Mouse (Mus musculus) hindbrain, embryonic 16.5 days (tissue): ENCODE results near the gene Runx2. TPM values are rescaled to one million over a fixed set of nuclear protein-coding genes. Genes with fewer than 3 reads are reported as not detected.

Source experiments
- ATAC-seq: fragments of 200-750 bp; cut with Nextera tagmentation; 2 replicates; pipeline ENCODE4 v1.8.0; 2017; ENCODE audit warnings: moderate TSS enrichment, moderate library complexity
- H3K27ac ChIP-seq: fragments of 300-500 bp; sonication (generic); 2 replicates; pipeline ENCODE4 v1.5.1; 2014; ENCODE audit warnings: low read depth, mild to moderate bottlenecking, control low read depth, low read length, moderate library complexity
- H3K27me3 ChIP-seq: fragments of 300-500 bp; sonication (generic); replicated peaks from 2 replicates; pipeline ENCODE4 v1.6.1; 2014; ENCODE audit warnings: low read length; ENCODE audit not compliant: control insufficient read depth, insufficient read depth
- H3K36me3 ChIP-seq: fragments of 300-500 bp; sonication (generic); 2 replicates; pipeline ENCODE4 v1.6.1; 2014; ENCODE audit warnings: mild to moderate bottlenecking, low read length, moderate library complexity, mixed read lengths; ENCODE audit not compliant: control insufficient read depth, insufficient read depth
- H3K4me1 ChIP-seq: fragments of 300-500 bp; sonication (generic); 2 replicates; pipeline ENCODE4 v1.6.1; 2014; ENCODE audit warnings: low read depth, low read length; ENCODE audit not compliant: control insufficient read depth, insufficient read depth
- H3K4me2 ChIP-seq: fragments of 300-500 bp; sonication (generic); 2 replicates; pipeline ENCODE4 v1.6.1; 2014; ENCODE audit warnings: mild to moderate bottlenecking, low read length, control low read depth, moderate library complexity
- H3K4me3 ChIP-seq: fragments of 300-500 bp; sonication (generic); 2 replicates; pipeline ENCODE4 v1.5.1; 2014; ENCODE audit warnings: mild to moderate bottlenecking, low read length, control low read depth, moderate library complexity
- H3K9ac ChIP-seq: fragments of 300-500 bp; sonication (generic); 2 replicates; pipeline ENCODE4 v1.6.1; 2014; ENCODE audit warnings: low read depth, mild to moderate bottlenecking, control low read depth, low read length, moderate library complexity
- H3K9me3 ChIP-seq: fragments of 300-500 bp; sonication (generic); 2 replicates; pipeline ENCODE4 v1.6.1; 2014; ENCODE audit warnings: mild to moderate bottlenecking, low read length, moderate library complexity; ENCODE audit not compliant: control insufficient read depth
- WGBS: fragments of 180-500 bp; shearing (Covaris S2); extraction: QIAGEN DNeasy Blood & Tissue Kit; methylation state at CpG from one replicate; pipeline ENCODE4 v1.1.7; 2014; 5-methylcytosine and 5-hydroxymethylcytosine counted together
- polyA plus RNA-seq: library from polyadenylated mRNA; unstranded; fragments of >200 nt; fragmentation: Nextera tagmentation; extraction: Ambion mirVana; gene quantifications from 2 replicates; pipeline ENCODE4 v1.2.1, GENCODE M21; 2015

Gene Runx2
- polyA plus RNA-seq, 1 experiment from 2014 or later = 0.31 TPM

DNA sequence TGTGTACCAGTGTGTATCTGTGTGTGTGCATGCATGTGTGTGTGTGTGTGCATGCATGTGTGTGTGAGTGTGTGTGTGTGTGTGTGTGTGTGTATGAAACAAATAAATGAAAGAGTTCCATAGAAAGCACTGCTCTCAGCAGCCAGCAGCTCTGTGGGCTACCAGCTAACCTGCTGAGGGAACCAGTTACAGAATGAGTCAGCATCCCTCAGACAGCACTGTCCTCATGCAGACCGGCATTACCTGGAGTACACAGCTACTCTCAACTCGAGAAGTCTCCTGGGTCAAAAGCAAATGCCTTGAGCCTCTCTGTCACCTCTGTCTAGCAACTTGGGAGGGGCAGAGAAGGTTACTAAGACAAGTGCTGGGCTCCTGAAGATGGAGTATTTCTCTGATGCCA, 86.1 kb downstream of the Runx2 start:
- 40% methylated on average over 2 of the region's 2 CpGs for WGBS
- Histone ChIP-seq H3K4me2 (no peak overlapping the region), H3K27ac (no peak overlapping the region), H3K36me3 (no peaks in the 10 kb centered on the region), H3K9ac (no peak overlapping the region), H3K9me3 (no peaks in the 10 kb centered on the region), H3K27me3 (peaks cover 7% of the 10 kb centered on the region), H3K4me1 (no peaks in the 10 kb centered on the region), H3K4me3 (no peak overlapping the region)
- ATAC-seq = no peak

DNA sequence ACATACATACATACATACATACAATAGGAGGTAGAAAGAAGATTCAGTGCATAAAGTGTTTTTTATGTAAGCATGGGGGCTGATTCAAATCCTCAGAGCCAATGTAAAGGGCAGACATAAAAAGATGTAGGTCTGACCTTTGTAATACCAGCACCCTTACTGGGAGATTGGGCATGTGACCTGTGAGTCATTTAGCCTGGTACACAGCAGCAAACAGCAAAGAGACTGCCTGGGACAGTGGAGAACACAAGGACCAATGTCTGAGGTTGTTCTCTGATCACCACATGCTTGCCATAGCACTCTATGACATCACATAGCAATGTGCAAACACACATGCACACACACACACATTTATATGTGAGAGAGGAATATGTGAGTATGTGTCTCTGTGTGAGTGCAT, 86.9 kb downstream of the Runx2 start:
- Histone ChIP-seq H3K4me2 (no peak overlapping the region), H3K4me3 (no peak overlapping the region), H3K9ac (no peak overlapping the region), H3K4me1 (no peaks in the 10 kb centered on the region), H3K9me3 (no peaks in the 10 kb centered on the region), H3K27me3 (peaks cover 7% of the 10 kb centered on the region), H3K36me3 (no peaks in the 10 kb centered on the region), H3K27ac (no peak overlapping the region)
- ATAC-seq = no peak

DNA sequence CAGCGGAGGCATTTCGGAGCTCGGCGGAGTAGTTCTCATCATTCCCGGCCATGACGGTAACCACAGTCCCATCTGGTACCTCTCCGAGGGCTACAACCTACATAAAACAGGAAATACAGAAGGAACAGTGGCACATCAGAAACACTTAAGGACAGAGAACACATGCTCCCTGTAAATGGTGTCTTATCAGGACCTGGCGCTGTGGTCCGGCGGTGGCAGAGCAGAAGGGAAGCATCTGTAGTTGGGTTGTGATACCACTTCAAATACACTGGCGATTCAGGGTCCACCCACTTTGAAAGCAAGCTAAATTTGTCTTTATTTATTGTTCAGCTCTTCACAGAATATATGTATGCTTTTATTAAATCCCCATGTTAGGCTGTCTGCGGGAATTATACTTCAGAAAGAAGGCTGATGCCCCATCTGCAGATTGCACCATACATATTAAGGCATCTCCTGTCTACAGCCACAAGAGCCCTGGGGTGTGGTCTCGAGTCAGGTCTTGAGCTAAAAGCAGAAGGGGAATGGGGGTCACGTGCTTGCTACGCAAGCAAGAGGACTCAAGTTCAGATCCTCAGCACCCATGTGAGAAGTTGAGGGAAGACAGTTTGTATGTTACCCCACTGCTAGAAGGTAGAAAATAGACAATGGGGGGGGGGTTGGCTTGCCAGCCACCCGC, 89.7 kb downstream of the Runx2 start:
- Histone ChIP-seq H3K36me3 (no peaks in the 10 kb centered on the region), H3K27me3 (no peaks in the 10 kb centered on the region; the same call in 1 of the 2 replicates), H3K9me3 (no peaks in the 10 kb centered on the region), H3K4me3 (no peak overlapping the region), H3K9ac (no peak overlapping the region), H3K4me2 (no peak overlapping the region), H3K4me1 (no peaks in the 10 kb centered on the region), H3K27ac (no peak overlapping the region)
- ATAC-seq = no peak
- whole genome bisulfite sequencing = 93% methylated on average over 16 of the region's 16 CpGs

DNA sequence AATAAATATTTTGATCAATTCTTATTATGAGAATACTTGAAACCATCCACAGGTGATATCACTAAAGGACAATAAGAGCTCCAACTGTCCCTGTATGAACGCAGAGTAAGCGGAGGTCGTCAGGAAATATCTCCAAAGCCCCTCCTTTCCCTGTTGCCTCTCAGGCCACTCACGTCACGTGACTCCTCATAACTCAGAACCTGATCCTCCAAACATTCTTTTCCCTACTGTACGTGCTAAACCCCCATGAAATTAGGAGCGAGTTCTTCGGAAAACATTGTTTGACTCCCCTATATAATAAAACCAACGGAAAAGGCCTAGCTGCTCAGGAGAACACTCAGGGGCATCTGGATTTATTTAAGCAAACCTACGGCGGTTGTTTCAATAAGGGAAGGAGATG, 90.3 kb downstream of the Runx2 start:
- ATAC-seq = no peak
- Histone ChIP-seq H3K4me2 (no peak overlapping the region), H3K9me3 (no peaks in the 10 kb centered on the region), H3K36me3 (no peaks in the 10 kb centered on the region), H3K27me3 (no peaks in the 10 kb centered on the region; the same call in 1 of the 2 replicates), H3K9ac (no peak overlapping the region), H3K4me1 (no peaks in the 10 kb centered on the region), H3K27ac (no peak overlapping the region), H3K4me3 (no peak overlapping the region)
- WGBS = 89% methylated on average over 11 of the region's 11 CpGs

DNA sequence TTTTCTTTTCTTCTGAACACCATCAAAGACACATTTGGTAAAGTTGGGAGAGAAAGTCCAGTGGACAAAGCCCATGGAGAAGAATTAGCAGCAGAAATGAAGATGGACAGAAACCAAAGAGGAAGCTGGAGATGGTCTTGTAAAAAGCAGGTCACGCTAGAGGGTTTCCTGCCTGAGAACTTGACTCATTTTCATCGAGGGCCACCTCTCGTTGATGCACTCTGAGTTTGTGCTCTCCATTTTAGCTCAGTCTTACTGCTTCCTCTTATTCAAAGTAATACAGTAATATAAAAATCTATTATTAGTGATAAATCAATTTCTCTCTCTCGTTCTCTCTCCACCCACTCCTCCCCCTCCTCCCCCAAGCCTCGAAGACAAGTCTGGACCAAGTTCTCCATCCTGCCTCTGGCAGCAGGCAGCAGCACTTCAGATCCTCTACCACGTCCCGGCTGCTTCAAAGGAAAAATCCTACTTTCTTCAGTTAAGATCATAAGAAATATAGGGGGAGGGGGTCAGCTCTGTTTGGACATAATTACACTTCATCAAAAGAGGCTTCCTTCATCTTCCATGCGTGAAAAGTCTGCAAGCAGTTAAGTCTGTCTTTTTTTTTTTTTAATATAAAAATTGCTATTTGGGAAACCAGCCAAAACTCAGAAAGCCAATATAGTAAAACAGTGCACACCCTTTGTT, 92.3 kb downstream of the Runx2 start:
- no peaks in the 10 kb centered on the region for H3K36me3 ChIP-seq
- peaks cover 3% of the 10 kb centered on the region for H3K4me1 ChIP-seq
- H3K4me2 ChIP-seq = no peak overlapping the region
- H3K9ac ChIP-seq = no peak overlapping the region
- no peaks in the 10 kb centered on the region for H3K9me3 ChIP-seq
- H3K4me3 ChIP-seq = no peak overlapping the region
- no peak overlapping the region for H3K27ac ChIP-seq
- no peak for ATAC-seq
- 67% methylated on average over 8 of the region's 8 CpGs for WGBS
- no peaks in the 10 kb centered on the region for H3K27me3 ChIP-seq

DNA sequence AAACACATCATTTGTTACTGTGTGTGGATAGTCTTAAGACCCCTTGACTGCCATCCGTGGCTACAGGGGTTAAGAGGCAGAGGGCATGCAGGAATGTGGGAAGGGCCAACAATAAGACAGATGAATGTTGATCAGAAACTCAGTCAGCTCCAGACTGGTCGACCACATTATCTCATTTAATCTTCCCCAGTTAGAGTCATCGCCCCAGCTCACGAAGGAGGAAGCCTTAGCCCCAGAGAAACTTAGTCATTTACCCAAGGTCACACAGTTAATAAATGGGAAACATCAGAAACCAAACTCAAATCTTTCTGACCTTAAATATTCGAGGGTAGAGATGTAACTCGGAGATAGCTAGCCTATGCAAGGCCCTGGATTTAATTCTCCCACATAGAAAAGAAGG, 96.0 kb downstream of the Runx2 start:
- 75% methylated on average over 6 of the region's 6 CpGs for WGBS
- H3K9me3 ChIP-seq = no peaks in the 10 kb centered on the region
- H3K4me1 ChIP-seq = peaks cover 3% of the 10 kb centered on the region
- H3K9ac ChIP-seq = no peak overlapping the region
- H3K36me3 ChIP-seq = no peaks in the 10 kb centered on the region
- H3K27ac ChIP-seq = no peak overlapping the region
- no peaks in the 10 kb centered on the region for H3K27me3 ChIP-seq
- no peak overlapping the region for H3K4me3 ChIP-seq
- no peak overlapping the region for H3K4me2 ChIP-seq
- no peak for ATAC-seq

DNA sequence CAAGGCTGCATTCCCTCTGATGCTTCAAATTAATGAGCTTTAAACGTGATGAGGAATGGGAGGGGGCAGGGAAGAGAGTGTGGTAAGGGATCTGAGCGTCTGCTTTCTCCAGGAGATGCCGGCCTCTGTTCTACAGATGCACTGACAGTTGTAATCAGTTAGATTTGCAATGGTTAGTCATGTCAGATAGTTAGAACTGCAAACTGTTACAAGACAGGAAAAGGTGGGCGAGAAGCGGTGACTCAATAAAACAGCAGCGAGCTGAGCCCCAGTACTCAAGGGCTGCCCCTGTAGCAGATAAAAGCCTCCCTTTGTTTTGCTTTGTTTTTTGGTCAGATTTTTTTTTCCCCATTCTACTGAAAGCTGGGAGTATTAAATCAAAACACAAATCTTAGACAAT, 96.6 kb downstream of the Runx2 start:
- H3K27ac ChIP-seq = no peak overlapping the region
- no peaks in the 10 kb centered on the region for H3K27me3 ChIP-seq
- no peaks in the 10 kb centered on the region for H3K36me3 ChIP-seq
- H3K9ac ChIP-seq = no peak overlapping the region
- 40% methylated on average over 6 of the region's 6 CpGs for WGBS
- ATAC-seq = peak; percentile 27; the same call in 1 of the 2 replicates
- peaks cover 3% of the 10 kb centered on the region for H3K4me1 ChIP-seq
- H3K4me2 ChIP-seq = no peak overlapping the region
- no peaks in the 10 kb centered on the region for H3K9me3 ChIP-seq
- no peak overlapping the region for H3K4me3 ChIP-seq

DNA sequence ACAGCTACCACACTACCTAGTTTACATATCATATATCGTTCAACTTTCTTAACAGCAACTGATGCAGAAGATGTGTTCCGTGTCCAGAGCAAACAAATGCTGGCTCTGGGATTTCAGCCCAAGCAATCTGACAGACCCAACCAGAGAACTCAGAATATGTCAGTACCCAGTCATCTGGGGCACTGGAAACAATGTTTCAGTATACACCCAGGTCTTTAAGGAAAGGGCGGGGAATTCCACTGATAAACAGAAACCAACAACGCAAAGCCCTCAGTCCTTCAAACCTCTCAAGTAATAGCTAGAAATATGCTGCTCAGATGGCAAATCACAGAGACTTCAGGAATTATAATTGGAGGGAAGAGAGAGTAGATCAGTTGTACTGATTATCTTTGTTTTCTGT, 100.5 kb downstream of the Runx2 start:
- H3K36me3 ChIP-seq = no peaks in the 10 kb centered on the region
- ATAC-seq = no peak
- H3K27me3 ChIP-seq = no peaks in the 10 kb centered on the region
- peaks cover 3% of the 10 kb centered on the region for H3K4me1 ChIP-seq
- no peaks in the 10 kb centered on the region for H3K9me3 ChIP-seq
- WGBS = 95% methylated on average over 4 of the region's 4 CpGs
- no peak overlapping the region for H3K4me3 ChIP-seq
- H3K4me2 ChIP-seq = no peak overlapping the region
- H3K27ac ChIP-seq = no peak overlapping the region
- H3K9ac ChIP-seq = no peak overlapping the region

DNA sequence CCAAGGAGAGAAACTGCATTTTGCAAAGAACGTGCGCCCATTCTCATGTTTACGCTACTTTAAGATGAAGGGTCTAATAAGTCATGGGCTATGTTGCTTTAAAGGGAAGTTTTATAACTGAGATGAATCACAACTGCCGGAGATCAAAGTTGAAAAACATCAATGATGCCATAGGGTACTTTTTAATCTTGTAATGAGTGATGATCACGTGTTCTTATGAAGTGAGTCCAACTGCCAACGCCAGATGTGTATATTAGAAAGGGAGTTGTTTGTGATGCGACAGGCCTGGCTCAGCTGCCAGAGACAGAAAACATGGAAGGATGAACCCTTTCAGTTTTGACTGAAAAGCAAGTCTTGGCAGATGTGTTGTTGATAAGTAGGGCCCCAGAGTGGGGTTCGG, 101.2 kb downstream of the Runx2 start:
- Histone ChIP-seq H3K27me3 (no peaks in the 10 kb centered on the region), H3K9me3 (no peaks in the 10 kb centered on the region), H3K4me1 (peaks cover 3% of the 10 kb centered on the region), H3K36me3 (no peaks in the 10 kb centered on the region), H3K9ac (no peak overlapping the region), H3K4me2 (no peak overlapping the region), H3K4me3 (no peak overlapping the region), H3K27ac (no peak overlapping the region)
- 91% methylated on average over 8 of the region's 8 CpGs for WGBS
- no peak for ATAC-seq
